Mouse (Mus musculus) intestine, embryonic 16.5 days (tissue): ENCODE data around the gene Crmp1. TPM values are rescaled to one million over a fixed set of nuclear protein-coding genes. Genes with fewer than 3 reads are reported as not detected.

Experiments used
- ATAC-seq: fragments of 200-750 bp; cut with Nextera tagmentation; 2 replicates; pipeline ENCODE4 v1.8.0; 2017; ENCODE audit warnings: moderate TSS enrichment, moderate library complexity
- H3K27ac ChIP-seq: fragments of 300-500 bp; sonication (generic); 2 replicates; pipeline ENCODE4 v1.5.1; 2014; ENCODE audit warnings: mild to moderate bottlenecking, low read length
- H3K27me3 ChIP-seq: fragments of 300-500 bp; sonication (generic); replicated peaks from 2 replicates; pipeline ENCODE4 v1.6.1; 2014; ENCODE audit warnings: low read length, control low read depth, mixed read lengths; ENCODE audit not compliant: control insufficient read depth, insufficient read depth
- H3K36me3 ChIP-seq: fragments of 300-500 bp; sonication (generic); 2 replicates; pipeline ENCODE4 v1.6.1; 2014; ENCODE audit warnings: low read length, control low read depth; ENCODE audit not compliant: control insufficient read depth, insufficient read depth
- H3K4me1 ChIP-seq: fragments of 300-500 bp; sonication (generic); 2 replicates; pipeline ENCODE4 v1.6.1; 2014; ENCODE audit warnings: low read length, control low read depth, mixed read lengths; ENCODE audit not compliant: control insufficient read depth, insufficient read depth
- H3K4me2 ChIP-seq: fragments of 300-500 bp; sonication (generic); 2 replicates; pipeline ENCODE4 v1.6.1; 2014; ENCODE audit warnings: low read depth, low read length, control low read depth
- H3K4me3 ChIP-seq: fragments of 300-500 bp; sonication (generic); 2 replicates; pipeline ENCODE4 v1.5.1; 2014; ENCODE audit warnings: mild to moderate bottlenecking, low read length
- H3K9ac ChIP-seq: fragments of 300-500 bp; sonication (generic); 2 replicates; pipeline ENCODE4 v1.6.1; 2014; ENCODE audit warnings: low read depth, low read length
- H3K9me3 ChIP-seq: fragments of 300-500 bp; sonication (generic); 2 replicates; pipeline ENCODE4 v1.6.1; 2016; ENCODE audit warnings: low read length, control low read depth; ENCODE audit not compliant: control insufficient read depth
- WGBS: fragments of 180-500 bp; shearing (Covaris S2); extraction: QIAGEN DNeasy Blood & Tissue Kit; methylation state at CpG from one replicate; pipeline ENCODE4 v1.1.7; 2014; 5-methylcytosine and 5-hydroxymethylcytosine counted together
- polyA plus RNA-seq: library from polyadenylated mRNA; unstranded; fragments of >200 nt; fragmentation: Nextera tagmentation; extraction: Ambion mirVana; gene quantifications from 2 replicates; pipeline ENCODE4 v1.2.1, GENCODE M21; 2015

The Crmp1 gene
- polyA plus RNA-seq, 1 experiment from 2014 or later = 26.0 TPM

GRCm38 (mm10) chr5:37312980-37313722 lies 71.4 kb downstream of the Crmp1 start:
- no peaks in the 10 kb centered on the region for H3K9me3 ChIP-seq
- WGBS = 86% methylated on average over 12 of the region's 12 CpGs
- H3K9ac ChIP-seq = no peak overlapping the region
- no peak overlapping the region for H3K4me2 ChIP-seq
- H3K27ac ChIP-seq = no peak overlapping the region
- H3K4me1 ChIP-seq = no peaks in the 10 kb centered on the region
- no peak overlapping the region for H3K4me3 ChIP-seq
- no peak for ATAC-seq
- peaks cover 14% of the 10 kb centered on the region; the same call in 1 of the 2 replicates for H3K36me3 ChIP-seq
- no peaks in the 10 kb centered on the region for H3K27me3 ChIP-seq

GRCm38 (mm10) chr5:37318715-37319114 lies 77.0 kb downstream of the Crmp1 start:
- Histone ChIP-seq H3K4me2 (no peak overlapping the region), H3K4me3 (no peak overlapping the region)
- WGBS = 89% methylated on average over 6 of the region's 6 CpGs

GRCm38 (mm10) chr5:37320174-37320573 lies 78.4 kb downstream of the Crmp1 start:
- no peak for ATAC-seq
- H3K4me2 ChIP-seq = no peak overlapping the region
- H3K4me1 ChIP-seq = no peaks in the 10 kb centered on the region
- no peak overlapping the region for H3K27ac ChIP-seq
- 69% methylated on average over 3 of the region's 3 CpGs for WGBS
- no peak overlapping the region for H3K4me3 ChIP-seq
- no peak overlapping the region for H3K9ac ChIP-seq
- no peaks in the 10 kb centered on the region for H3K27me3 ChIP-seq
- peaks cover 9% of the 10 kb centered on the region; the same call in 1 of the 2 replicates for H3K36me3 ChIP-seq
- H3K9me3 ChIP-seq = no peaks in the 10 kb centered on the region

More at GRCm38 (mm10) chr5:37318715-37319114, 77.0 kb downstream of the Crmp1 start:
- H3K4me1 ChIP-seq = no peaks in the 10 kb centered on the region
- no peak overlapping the region for H3K27ac ChIP-seq
- H3K9me3 ChIP-seq = no peaks in the 10 kb centered on the region
- H3K27me3 ChIP-seq = no peaks in the 10 kb centered on the region
- H3K9ac ChIP-seq = no peak overlapping the region
- no peak for ATAC-seq
- peaks cover 14% of the 10 kb centered on the region; the same call in 1 of the 2 replicates for H3K36me3 ChIP-seq

- Histone ChIP-seq H3K9me3 (no peaks in the 10 kb centered on the region), H3K36me3 (peaks cover 4% of the 10 kb centered on the region; the same call in 1 of the 2 replicates), H3K4me2 (no peak overlapping the region), H3K4me3 (no peak overlapping the region), H3K27ac (no peak overlapping the region), H3K27me3 (no peaks in the 10 kb centered on the region), H3K4me1 (no peaks in the 10 kb centered on the region), H3K9ac (no peak overlapping the region)
- 87% methylated on average over 4 of the region's 4 CpGs for WGBS
- no peak for ATAC-seq
Observed at GRCm38 (mm10) chr5:37320761-37321160, 79.0 kb downstream of the Crmp1 start.

- Histone ChIP-seq H3K9me3 (no peaks in the 10 kb centered on the region), H3K4me3 (no peak overlapping the region), H3K36me3 (peaks cover 8% of the 10 kb centered on the region; the same call in 1 of the 2 replicates), H3K9ac (no peak overlapping the region), H3K4me2 (no peak overlapping the region), H3K27me3 (no peaks in the 10 kb centered on the region), H3K27ac (no peak overlapping the region), H3K4me1 (no peaks in the 10 kb centered on the region)
- WGBS = 88% methylated on average over 6 of the region's 6 CpGs
- ATAC-seq = no peak
Observed at GRCm38 (mm10) chr5:37326675-37327074, 84.9 kb downstream of the Crmp1 start.

GRCm38 (mm10) chr5:37330449-37331132 lies 88.9 kb downstream of the Crmp1 start:
- H3K27ac ChIP-seq = no peak overlapping the region
- ATAC-seq = no peak

GRCm38 (mm10) chr5:37331133-37331505 lies 89.4 kb downstream of the Crmp1 start:
- Histone ChIP-seq H3K4me2 (no peak overlapping the region), H3K36me3 (peaks cover 5% of the 10 kb centered on the region; the same call in 1 of the 2 replicates), H3K4me1 (peaks cover 2% of the 10 kb centered on the region; the same call in 1 of the 2 replicates), H3K9me3 (no peaks in the 10 kb centered on the region), H3K4me3 (no peak overlapping the region), H3K9ac (no peak overlapping the region), H3K27ac (no peak overlapping the region), H3K27me3 (no peaks in the 10 kb centered on the region)
- no peak for ATAC-seq
- WGBS = 91% methylated on average over 2 of the region's 2 CpGs

More at GRCm38 (mm10) chr5:37330449-37331132, 88.9 kb downstream of the Crmp1 start:
- no peak overlapping the region for H3K9ac ChIP-seq
- H3K4me2 ChIP-seq = no peak overlapping the region
- peaks cover 8% of the 10 kb centered on the region; the same call in 1 of the 2 replicates for H3K36me3 ChIP-seq
- no peaks in the 10 kb centered on the region for H3K27me3 ChIP-seq
- H3K4me1 ChIP-seq = no peaks in the 10 kb centered on the region
- no peak overlapping the region for H3K4me3 ChIP-seq
- WGBS = 86% methylated on average over 8 of the region's 8 CpGs
- no peaks in the 10 kb centered on the region for H3K9me3 ChIP-seq

- no peak overlapping the region for H3K4me2 ChIP-seq
- H3K36me3 ChIP-seq = no peaks in the 10 kb centered on the region; the same call in 1 of the 2 replicates
- no peak for ATAC-seq
- H3K27me3 ChIP-seq = no peaks in the 10 kb centered on the region
- H3K4me3 ChIP-seq = no peak overlapping the region
- no peak overlapping the region for H3K9ac ChIP-seq
- H3K9me3 ChIP-seq = no peaks in the 10 kb centered on the region
- 80% methylated on average over 4 of the region's 4 CpGs for WGBS
- H3K4me1 ChIP-seq = peaks cover 7% of the 10 kb centered on the region; the same call in 1 of the 2 replicates
- no peak overlapping the region for H3K27ac ChIP-seq
Observed at GRCm38 (mm10) chr5:37332066-37332465, 90.3 kb downstream of the Crmp1 start.

GRCm38 (mm10) chr5:37335061-37335460 lies 93.3 kb downstream of the Crmp1 start:
- Histone ChIP-seq H3K9me3 (no peaks in the 10 kb centered on the region), H3K4me1 (peaks cover 23% of the 10 kb centered on the region), H3K4me2 (no peak overlapping the region), H3K27ac (no peak overlapping the region), H3K36me3 (no peaks in the 10 kb centered on the region; the same call in 1 of the 2 replicates), H3K4me3 (no peak overlapping the region), H3K9ac (no peak overlapping the region), H3K27me3 (no peaks in the 10 kb centered on the region)
- ATAC-seq = no peak
- 62% methylated on average over 3 of the region's 3 CpGs for WGBS
